ENCODE assay signal across 9 mouse cellular contexts in genomic region chr2:38111655-38112351, GRCm38 (mm10).
DNase-seq lines count a peak whose midpoint lies in the region; ATAC-seq and TF ChIP-seq lines count a peak whose summit lies in the region.
"Had no signal": no experiment of that assay in that cellular context is flagged by ENCODE, and none has a peak within 500 bp of the region (broad histone marks: within the 10 kb centered on the region; RNA-seq: fewer than 3 reads in every experiment).

No protein-coding gene starts in this region.

- peak overlapping the region; percentile 41; the same call in 1 of the 2 replicates for H3K27ac ChIP-seq in gastrocnemius, adult 2 months
- 0 out of 2 replicates have a peak overlapping the region, but pooled peaks have one; percentile 38 for H3K27ac ChIP-seq in neural tube, embryonic 13.5 days (replicated peaks)
- H3K27ac ChIP-seq in limb, embryonic 12.5 days: peak overlapping the region; percentile 51; the same call in 1 of the 2 replicates
- H3K27ac ChIP-seq in stomach, embryonic 14.5 days (ENCODE audit: low read length): peak overlapping the region; percentile 55; the same call in 1 of the 2 replicates
- H3K27ac ChIP-seq: liver, embryonic 14.5 days had no signal

- intact Hi-C loops in gastrocnemius, adult 2 months (cut with DNase I): no loop called here

- H3K36me3 ChIP-seq in neural tube, embryonic 13.5 days: no peaks in the 10 kb centered on the region
- H3K36me3 ChIP-seq in limb, embryonic 12.5 days: no peaks in the 10 kb centered on the region
- no peaks in the 10 kb centered on the region for H3K36me3 ChIP-seq in stomach, embryonic 14.5 days (ENCODE audit: control insufficient read depth, insufficient read depth, low read length)

- no peaks in the 10 kb centered on the region for H3K9me3 ChIP-seq in neural tube, embryonic 13.5 days
- no peaks in the 10 kb centered on the region for H3K9me3 ChIP-seq in limb, embryonic 12.5 days
- no peaks in the 10 kb centered on the region for H3K9me3 ChIP-seq in stomach, embryonic 14.5 days (ENCODE audit: control insufficient read depth, low read depth, low read length)

- H3K9ac ChIP-seq in neural tube, embryonic 13.5 days: no peak overlapping the region
- H3K9ac ChIP-seq in limb, embryonic 12.5 days (replicated peaks): no peak overlapping the region
- H3K9ac ChIP-seq in stomach, embryonic 14.5 days (replicated peaks; ENCODE audit: low read depth, low read length): no peak overlapping the region
- H3K9ac ChIP-seq: liver, embryonic 14.5 days had no signal

- ATAC-seq in neural tube, embryonic 13.5 days (ENCODE audit: low read depth): peak; percentile 40
- peak; percentile 79 for ATAC-seq in limb, embryonic 12.5 days (ENCODE audit: insufficient number of reproducible peaks, insufficient read depth, low FRiP score, low TSS enrichment, low read depth)
- ATAC-seq in stomach, embryonic 14.5 days (ENCODE audit: insufficient number of reproducible peaks, insufficient read depth, low FRiP score, low read depth): peak; percentile 14; the same call in 1 of the 2 replicates
- ATAC-seq in megakaryocyte progenitor cell, adult 5-6 weeks (replicated peaks; ENCODE audit: poor library complexity): no peak

- no peaks in the 10 kb centered on the region for H3K27me3 ChIP-seq in neural tube, embryonic 13.5 days
- no peaks in the 10 kb centered on the region for H3K27me3 ChIP-seq in limb, embryonic 12.5 days
- no peaks in the 10 kb centered on the region for H3K27me3 ChIP-seq in stomach, embryonic 14.5 days (ENCODE audit: control insufficient read depth, insufficient read depth, low read length)

- no peak for TF ChIP-seq CTCF in gastrocnemius, adult 2 months (IDR thresholded peaks at IDR 0.05)

- no peak overlapping the region for H3K4me3 ChIP-seq in gastrocnemius, adult 2 months
- no peak overlapping the region for H3K4me3 ChIP-seq in neural tube, embryonic 13.5 days
- H3K4me3 ChIP-seq in limb, embryonic 12.5 days (replicated peaks): no peak overlapping the region
- no peak overlapping the region for H3K4me3 ChIP-seq in stomach, embryonic 14.5 days (ENCODE audit: low read depth, low read length)

- no peak overlapping the region for H3K4me2 ChIP-seq in neural tube, embryonic 13.5 days
- no peak overlapping the region for H3K4me2 ChIP-seq in limb, embryonic 12.5 days
- no peak overlapping the region for H3K4me2 ChIP-seq in stomach, embryonic 14.5 days (replicated peaks; ENCODE audit: low read depth, low read length)

- WGBS in neural tube, embryonic 13.5 days: 68% methylated on average over 5 of the region's 5 CpGs
- WGBS in limb, embryonic 12.5 days: 54% methylated on average over 5 of the region's 5 CpGs
- 60% methylated on average over 5 of the region's 5 CpGs for WGBS in stomach, embryonic 14.5 days

- no peak for DNase-seq in gastrocnemius, adult 2 months
- no peak for DNase-seq in gastrocnemius, postnatal 25 days
- DNase-seq in neural tube, embryonic 10.5 days (ENCODE audit: extremely low spot score, low spot score): no peak
- DNase-seq in urinary bladder, adult 18-20 months (ENCODE audit: low spot score in 2 of 2): no peak

- peaks cover 11% of the 10 kb centered on the region for H3K4me1 ChIP-seq in neural tube, embryonic 13.5 days (replicated peaks)
- peaks cover 40% of the 10 kb centered on the region for H3K4me1 ChIP-seq in limb, embryonic 12.5 days (replicated peaks)
- peaks cover 5% of the 10 kb centered on the region; the same call in 1 of the 2 replicates for H3K4me1 ChIP-seq in stomach, embryonic 14.5 days (ENCODE audit: control insufficient read depth, insufficient read depth, low read length)
